Mouse (Mus musculus) liver, embryonic 13.5 days (tissue): ENCODE measurements at regions not wholly inside any gene's neighbourhood (a gene's known extent, or its start where the extent isn't known, plus 50 kb on each side); places are given as distances from the start of the nearest gene placed in this dataset.

Source experiments
- ATAC-seq: fragments of 200-750 bp; cut with Nextera tagmentation; 2 replicates; pipeline ENCODE4 v1.8.0; 2017; ENCODE audit warnings: low read depth, mild to moderate bottlenecking, moderate number of reproducible peaks, moderate library complexity
- DNase-seq: peaks from one replicate; pipeline ENCODE4 v3.0.0; 2022
- H3K27ac ChIP-seq: fragments of 300-500 bp; sonication (generic); 2 replicates; pipeline ENCODE4 v1.5.1; 2015; ENCODE audit warnings: moderate library complexity, mild to moderate bottlenecking, inconsistent platforms
- H3K27me3 ChIP-seq: fragments of 300-500 bp; sonication (generic); 2 replicates; pipeline ENCODE4 v1.6.1; 2015; ENCODE audit warnings: mild to moderate bottlenecking, inconsistent platforms
- H3K36me3 ChIP-seq: fragments of 300-500 bp; sonication (generic); 2 replicates; pipeline ENCODE4 v1.6.1; 2015; ENCODE audit warnings: mild to moderate bottlenecking, inconsistent platforms
- H3K4me1 ChIP-seq: fragments of 300-500 bp; sonication (generic); replicated peaks from 2 replicates; pipeline ENCODE4 v1.6.1; 2015; ENCODE audit warnings: inconsistent platforms
- H3K4me2 ChIP-seq: fragments of 300-500 bp; sonication (generic); 2 replicates; pipeline ENCODE4 v1.6.1; 2015; ENCODE audit warnings: inconsistent platforms, mild to moderate bottlenecking, moderate library complexity
- H3K4me3 ChIP-seq: fragments of 300-500 bp; sonication (generic); replicated peaks from 2 replicates; pipeline ENCODE4 v1.5.1; 2015; ENCODE audit warnings: mild to moderate bottlenecking, inconsistent platforms
- H3K9ac ChIP-seq: fragments of 300-500 bp; sonication (generic); 2 replicates; pipeline ENCODE4 v1.6.1; 2015; ENCODE audit warnings: mild to moderate bottlenecking, inconsistent platforms
- H3K9me3 ChIP-seq: fragments of 300-500 bp; sonication (generic); replicated peaks from 2 replicates; pipeline ENCODE4 v1.6.1; 2016; ENCODE audit warnings: inconsistent platforms
- WGBS: fragments of 180-500 bp; shearing (Covaris S2); methylation state at CpG from one replicate; pipeline ENCODE4 v1.1.7; 2015; ENCODE audit not compliant: insufficient replicate concordance; 5-methylcytosine and 5-hydroxymethylcytosine counted together

- Histone ChIP-seq H3K27ac (no peak overlapping the region), H3K9ac (no peak overlapping the region), H3K4me2 (no peak overlapping the region), H3K4me1 (no peaks in the 10 kb centered on the region), H3K4me3 (no peak overlapping the region), H3K27me3 (no peaks in the 10 kb centered on the region), H3K9me3 (no peaks in the 10 kb centered on the region), H3K36me3 (no peaks in the 10 kb centered on the region)
- no peak for ATAC-seq
- DNase-seq = no peak
- WGBS = 64% methylated on average over 3 of the region's 3 CpGs
These were observed 68.8 kb upstream of the Col8a1 start for GRCm38 (mm10) chr16:57823329-57823728.

GRCm38 (mm10) chr16:57845416-57845815 is 90.9 kb upstream of the Col8a1 start:
- no peak overlapping the region for H3K4me3 ChIP-seq
- H3K4me1 ChIP-seq = no peaks in the 10 kb centered on the region
- no peaks in the 10 kb centered on the region for H3K27me3 ChIP-seq
- no peaks in the 10 kb centered on the region for H3K36me3 ChIP-seq
- no peak overlapping the region for H3K4me2 ChIP-seq
- DNase-seq = no peak
- H3K27ac ChIP-seq = no peak overlapping the region
- H3K9me3 ChIP-seq = no peaks in the 10 kb centered on the region
- no peak for ATAC-seq
- no peak overlapping the region for H3K9ac ChIP-seq

DNA sequence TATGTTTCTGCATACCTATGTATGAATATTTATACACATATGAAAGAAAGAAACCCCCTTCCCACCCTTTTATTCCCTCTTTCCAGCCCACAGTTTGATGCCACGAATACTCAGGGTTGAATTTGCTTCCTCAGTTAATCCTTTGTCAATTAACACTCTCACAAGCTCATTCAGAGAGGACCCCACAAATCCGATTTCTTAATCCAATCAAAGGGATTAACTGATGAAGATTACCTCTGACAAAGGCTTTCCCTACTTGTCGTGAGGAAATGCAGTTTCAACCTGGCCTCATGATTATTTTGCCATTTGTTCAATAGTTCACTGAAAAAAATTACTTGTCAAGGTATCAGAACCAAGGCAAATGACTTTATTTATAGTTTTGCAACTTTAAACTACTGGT is 91.8 kb upstream of the Col8a1 start:
- no peak overlapping the region for H3K27ac ChIP-seq
- no peaks in the 10 kb centered on the region for H3K9me3 ChIP-seq
- DNase-seq (no peak), ATAC-seq (no peak)
- no peaks in the 10 kb centered on the region for H3K27me3 ChIP-seq
- H3K36me3 ChIP-seq = no peaks in the 10 kb centered on the region
- H3K4me2 ChIP-seq = no peak overlapping the region
- no peak overlapping the region for H3K4me3 ChIP-seq
- WGBS = 22% methylated on average over 3 of the region's 3 CpGs
- no peaks in the 10 kb centered on the region for H3K4me1 ChIP-seq
- no peak overlapping the region for H3K9ac ChIP-seq

GRCm38 (mm10) chr16:57851854-57852253 is 97.3 kb upstream of the Col8a1 start:
- Histone ChIP-seq H3K9me3 (no peaks in the 10 kb centered on the region), H3K27ac (no peak overlapping the region), H3K9ac (no peak overlapping the region), H3K36me3 (no peaks in the 10 kb centered on the region), H3K4me3 (no peak overlapping the region), H3K4me1 (0 out of 2 replicates have a peak, but pooled peaks cover 3% of the 10 kb centered on the region), H3K27me3 (no peaks in the 10 kb centered on the region), H3K4me2 (no peak overlapping the region)
- 38% methylated on average over 2 of the region's 2 CpGs for WGBS
- DNase-seq (no peak), ATAC-seq (no peak)

GRCm38 (mm10) chr16:57852838-57853460 is 98.4 kb upstream of the Col8a1 start:
- Histone ChIP-seq H3K36me3 (no peaks in the 10 kb centered on the region), H3K9ac (no peak overlapping the region), H3K27me3 (no peaks in the 10 kb centered on the region), H3K27ac (no peak overlapping the region), H3K4me3 (no peak overlapping the region), H3K4me2 (no peak overlapping the region), H3K9me3 (no peaks in the 10 kb centered on the region), H3K4me1 (peaks cover 11% of the 10 kb centered on the region; the same call in 1 of the 2 replicates)
- DNase-seq (no peak), ATAC-seq (no peak)
- 71% methylated on average over 3 of the region's 3 CpGs for WGBS

- no peaks in the 10 kb centered on the region for H3K9me3 ChIP-seq
- DNase-seq = no peak
- no peaks in the 10 kb centered on the region for H3K36me3 ChIP-seq
- H3K9ac ChIP-seq = no peak overlapping the region
- no peak overlapping the region for H3K4me2 ChIP-seq
- no peak overlapping the region for H3K27ac ChIP-seq
- WGBS = 53% methylated on average over 3 of the region's 3 CpGs
- no peaks in the 10 kb centered on the region for H3K27me3 ChIP-seq
- H3K4me1 ChIP-seq = peaks cover 14% of the 10 kb centered on the region
- no peak for ATAC-seq
- no peak overlapping the region for H3K4me3 ChIP-seq
These were observed 99.2 kb upstream of the Col8a1 start for GRCm38 (mm10) chr16:57853751-57854150.

GRCm38 (mm10) chr16:57857071-57857470 is 102.5 kb upstream of the Col8a1 start:
- Histone ChIP-seq H3K36me3 (no peaks in the 10 kb centered on the region), H3K27me3 (no peaks in the 10 kb centered on the region), H3K9ac (no peak overlapping the region), H3K4me3 (no peak overlapping the region), H3K4me1 (peaks cover 14% of the 10 kb centered on the region), H3K4me2 (no peak overlapping the region), H3K27ac (no peak overlapping the region), H3K9me3 (no peaks in the 10 kb centered on the region)
- 5% methylated on average over 1 of the region's 1 CpGs for WGBS
- DNase-seq = no peak
- ATAC-seq = no peak; the same call in 1 of the 2 replicates

DNA sequence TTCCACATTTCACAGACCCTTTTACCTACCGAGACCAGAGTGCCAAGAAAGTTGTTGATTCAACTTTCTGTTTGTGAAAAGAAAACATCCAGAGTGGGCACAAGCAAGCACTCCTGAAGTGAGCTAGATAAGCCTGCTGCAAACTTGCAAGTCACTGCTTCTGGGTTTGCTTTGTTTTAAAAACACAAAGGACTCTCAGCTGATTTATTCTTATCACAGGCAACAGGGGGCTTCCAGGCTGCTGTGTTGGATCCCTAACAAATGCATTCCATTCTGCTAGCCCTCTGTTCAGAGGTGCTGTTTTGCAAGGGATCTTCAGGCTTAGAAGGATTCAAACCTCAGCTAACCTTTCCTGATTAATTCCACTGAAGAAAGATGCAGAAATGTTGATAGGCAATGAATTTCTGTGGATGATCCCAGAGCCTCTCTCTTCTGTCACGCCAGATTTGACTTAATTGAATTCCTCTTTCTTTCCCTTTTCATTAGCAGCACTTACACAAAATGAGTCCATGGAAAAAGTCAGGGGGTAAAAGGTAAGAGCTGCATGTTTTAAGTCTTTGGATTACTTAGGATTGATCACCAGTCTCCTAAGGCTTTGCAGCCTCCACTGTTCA is 103.7 kb upstream of the Col8a1 start:
- Histone ChIP-seq H3K9ac (no peak overlapping the region), H3K4me1 (peaks cover 14% of the 10 kb centered on the region), H3K27ac (no peak overlapping the region), H3K4me2 (no peak overlapping the region), H3K4me3 (no peak overlapping the region), H3K9me3 (no peaks in the 10 kb centered on the region), H3K27me3 (no peaks in the 10 kb centered on the region), H3K36me3 (no peaks in the 10 kb centered on the region)
- WGBS = 3% methylated on average over 2 of the region's 2 CpGs
- ATAC-seq = peak; percentile 64; the same call in 1 of the 2 replicates
- peak; percentile 11 for DNase-seq

DNA sequence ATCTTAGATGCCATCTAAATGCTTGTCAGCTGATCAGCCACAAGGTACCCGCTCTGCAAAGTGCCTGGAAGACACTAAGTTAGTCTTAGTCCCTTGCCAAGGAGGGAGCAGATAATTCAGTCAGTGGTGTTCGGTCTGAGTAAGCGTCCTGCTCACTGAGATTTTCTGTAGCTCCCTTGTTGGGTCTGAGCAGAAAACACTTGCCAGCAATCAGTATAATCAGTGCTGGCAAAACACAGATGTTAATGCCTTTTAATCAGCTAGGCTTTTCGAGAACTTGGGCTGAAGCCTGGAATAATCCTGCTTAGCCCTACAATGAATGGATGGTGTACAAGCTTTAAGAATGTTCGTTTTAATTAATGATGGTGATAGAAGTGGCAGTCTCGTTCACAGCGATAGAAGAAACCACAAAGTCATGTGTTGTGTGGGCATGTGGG is 104.2 kb upstream of the Col8a1 start:
- no peak overlapping the region for H3K27ac ChIP-seq
- peaks cover 14% of the 10 kb centered on the region for H3K4me1 ChIP-seq
- H3K9me3 ChIP-seq = no peaks in the 10 kb centered on the region
- no peaks in the 10 kb centered on the region for H3K36me3 ChIP-seq
- ATAC-seq (no peak), DNase-seq (no peak)
- no peak overlapping the region for H3K4me2 ChIP-seq
- 17% methylated on average over 7 of the region's 7 CpGs for WGBS
- H3K27me3 ChIP-seq = no peaks in the 10 kb centered on the region
- H3K9ac ChIP-seq = no peak overlapping the region
- H3K4me3 ChIP-seq = no peak overlapping the region

DNA sequence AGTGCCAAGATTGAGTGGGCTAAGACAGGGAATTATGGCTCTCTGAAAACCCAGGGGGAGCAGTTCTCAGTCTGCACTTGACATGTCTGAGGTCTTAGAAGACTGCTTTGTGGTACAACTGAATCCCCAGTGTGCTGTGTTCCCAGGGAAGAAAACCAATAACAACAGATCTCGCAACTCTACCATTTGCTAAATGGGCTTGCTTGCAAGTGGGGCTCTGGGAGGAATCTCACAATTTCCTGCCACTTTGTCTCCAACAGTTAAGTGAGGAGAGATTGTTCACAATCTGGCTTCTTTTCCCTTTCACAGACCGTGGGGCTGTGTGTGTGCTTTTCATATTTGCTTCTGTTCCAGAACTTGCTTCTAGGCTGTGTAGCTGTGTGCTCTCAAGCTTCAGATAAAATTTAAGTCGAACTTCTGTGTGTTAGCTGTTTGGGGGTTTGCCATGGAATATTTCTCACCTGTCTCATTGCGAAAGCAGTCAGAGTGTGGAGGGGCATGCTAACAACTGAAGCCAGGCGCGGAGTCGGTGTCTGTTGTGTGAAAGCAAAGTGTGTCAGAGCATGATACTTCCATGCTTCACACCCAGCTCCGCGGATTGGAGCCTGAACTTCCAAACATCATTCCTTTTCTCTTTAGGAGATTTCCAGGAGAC is 108.8 kb upstream of the Col8a1 start:
- H3K9me3 ChIP-seq = no peaks in the 10 kb centered on the region

GRCm38 (mm10) chr16:57876857-57877256 is 122.3 kb upstream of the Col8a1 start:
- H3K4me2 ChIP-seq = no peak overlapping the region
- H3K9ac ChIP-seq = no peak overlapping the region
- ATAC-seq (no peak), DNase-seq (no peak)
- no peak overlapping the region for H3K27ac ChIP-seq
- WGBS = 81% methylated on average over 4 of the region's 4 CpGs
- no peaks in the 10 kb centered on the region; the same call in 1 of the 2 replicates for H3K9me3 ChIP-seq
- no peaks in the 10 kb centered on the region for H3K36me3 ChIP-seq
- H3K4me3 ChIP-seq = no peak overlapping the region
- H3K4me1 ChIP-seq = no peaks in the 10 kb centered on the region
- no peaks in the 10 kb centered on the region for H3K27me3 ChIP-seq

More for the DNA sequence above, 108.8 kb upstream of the Col8a1 start:
- H3K27ac ChIP-seq = no peak overlapping the region
- H3K4me2 ChIP-seq = no peak overlapping the region
- DNase-seq (no peak), ATAC-seq (no peak)
- no peak overlapping the region for H3K4me3 ChIP-seq
- H3K36me3 ChIP-seq = no peaks in the 10 kb centered on the region
- 72% methylated on average over 9 of the region's 9 CpGs for WGBS
- H3K9ac ChIP-seq = no peak overlapping the region
- no peaks in the 10 kb centered on the region for H3K4me1 ChIP-seq
- H3K27me3 ChIP-seq = no peaks in the 10 kb centered on the region
